8 mouse cellular contexts compared by ENCODE assay signal in genomic region chr12:105008150-105008549, GRCm38 (mm10). TPM values are rescaled to one million over a fixed set of nuclear protein-coding genes. Genes with fewer than 3 reads are reported as not detected.
DNase-seq lines count a peak whose midpoint lies in the region; ATAC-seq and TF ChIP-seq lines count a peak whose summit lies in the region.

No protein-coding gene starts in this region.

- intact Hi-C loops in heart, postnatal 14 days (cut with DNase I): no loop called here

- no peaks in the 10 kb centered on the region for H3K9me3 ChIP-seq in heart, embryonic 16.5 days (replicated peaks; ENCODE audit: control insufficient read depth, low read length)
- H3K9me3 ChIP-seq in neural tube, embryonic 12.5 days: no peaks in the 10 kb centered on the region
- H3K9me3 ChIP-seq in stomach, embryonic 15.5 days: no peaks in the 10 kb centered on the region
- H3K9me3 ChIP-seq in forebrain, postnatal 0 days (ENCODE audit: low read length): no peaks in the 10 kb centered on the region

- ATAC-seq in heart, embryonic 16.5 days (replicated peaks; ENCODE audit: extremely low read depth, insufficient read depth, low FRiP score): 0 out of 2 replicates have a peak, but pooled peaks have one; percentile 0
- ATAC-seq in neural tube, embryonic 12.5 days (ENCODE audit: low FRiP score, low read depth): no peak
- ATAC-seq in stomach, embryonic 15.5 days (ENCODE audit: insufficient read depth, low FRiP score, low read depth): no peak
- no peak for ATAC-seq in forebrain, postnatal 0 days
- no peak for ATAC-seq in megakaryocyte-erythroid progenitor cell, adult 5-6 weeks (replicated peaks; ENCODE audit: low FRiP score, low TSS enrichment, poor library complexity, severe bottlenecking)

- no peak for DNase-seq in heart, postnatal 14 days
- DNase-seq in neural tube, embryonic 10.5 days (ENCODE audit: extremely low spot score, low spot score): no peak
- DNase-seq in induced T-regulatory cell, adult 2 months (ENCODE audit: low read depth): peak; percentile 35
- no peak for DNase-seq in forebrain, postnatal 0 days

- H3K36me3 ChIP-seq in heart, embryonic 16.5 days (ENCODE audit: control insufficient read depth, insufficient read depth): no peaks in the 10 kb centered on the region
- no peaks in the 10 kb centered on the region for H3K36me3 ChIP-seq in neural tube, embryonic 12.5 days
- H3K36me3 ChIP-seq in stomach, embryonic 15.5 days: no peaks in the 10 kb centered on the region
- no peaks in the 10 kb centered on the region for H3K36me3 ChIP-seq in forebrain, postnatal 0 days (ENCODE audit: insufficient read depth)

- H3K4me3 ChIP-seq in heart, embryonic 16.5 days (ENCODE audit: low read length): peak overlapping the region; percentile 77
- no peak overlapping the region for H3K4me3 ChIP-seq in neural tube, embryonic 12.5 days
- peak overlapping the region; percentile 71; the same call in 1 of the 2 replicates for H3K4me3 ChIP-seq in stomach, embryonic 15.5 days (replicated peaks)
- no peak overlapping the region for H3K4me3 ChIP-seq in forebrain, postnatal 0 days (ENCODE audit: low read depth, low read length)

- peaks cover 10% of the 10 kb centered on the region for H3K27me3 ChIP-seq in heart, embryonic 16.5 days (ENCODE audit: control insufficient read depth, insufficient read depth, low read length)
- H3K27me3 ChIP-seq in neural tube, embryonic 12.5 days (replicated peaks): peaks cover 42% of the 10 kb centered on the region
- H3K27me3 ChIP-seq in stomach, embryonic 15.5 days (replicated peaks): 0 out of 2 replicates have a peak, but pooled peaks cover 21% of the 10 kb centered on the region
- H3K27me3 ChIP-seq in forebrain, postnatal 0 days (ENCODE audit: insufficient read depth, low read length): peaks cover 10% of the 10 kb centered on the region; the same call in 1 of the 2 replicates

- 65% methylated on average over 2 of the region's 2 CpGs for WGBS in heart, embryonic 16.5 days
- WGBS in neural tube, embryonic 12.5 days: 57% methylated on average over 2 of the region's 2 CpGs
- 56% methylated on average over 2 of the region's 2 CpGs for WGBS in stomach, embryonic 15.5 days
- WGBS in forebrain, postnatal 0 days: 61% methylated on average over 2 of the region's 2 CpGs

- peak overlapping the region; percentile 64 for H3K27ac ChIP-seq in heart, embryonic 16.5 days (ENCODE audit: low read length)
- H3K27ac ChIP-seq in neural tube, embryonic 12.5 days: no peak overlapping the region
- no peak overlapping the region for H3K27ac ChIP-seq in stomach, embryonic 15.5 days
- no peak overlapping the region for H3K27ac ChIP-seq in forebrain, postnatal 0 days (ENCODE audit: low read depth, low read length)

- peak overlapping the region; percentile 76 for H3K9ac ChIP-seq in heart, embryonic 16.5 days (ENCODE audit: low read length)
- no peak overlapping the region for H3K9ac ChIP-seq in neural tube, embryonic 12.5 days
- no peak overlapping the region for H3K9ac ChIP-seq in stomach, embryonic 15.5 days
- no peak overlapping the region for H3K9ac ChIP-seq in forebrain, postnatal 0 days

- peak overlapping the region; percentile 84 for H3K4me2 ChIP-seq in heart, embryonic 16.5 days (ENCODE audit: low read depth, low read length)
- peak overlapping the region; percentile 99; the same call in 1 of the 2 replicates for H3K4me2 ChIP-seq in neural tube, embryonic 12.5 days (replicated peaks)
- peak overlapping the region; percentile 96 for H3K4me2 ChIP-seq in stomach, embryonic 15.5 days
- no peak overlapping the region for H3K4me2 ChIP-seq in forebrain, postnatal 0 days (ENCODE audit: low read depth)

- no peak for TF ChIP-seq CTCF in forebrain, postnatal 0 days (IDR thresholded peaks at IDR 0.05; ENCODE audit: low read depth)

- H3K4me1 ChIP-seq in heart, embryonic 16.5 days (ENCODE audit: control insufficient read depth, insufficient read depth, low read length): peaks cover 17% of the 10 kb centered on the region
- peaks cover 22% of the 10 kb centered on the region for H3K4me1 ChIP-seq in neural tube, embryonic 12.5 days
- peaks cover 32% of the 10 kb centered on the region for H3K4me1 ChIP-seq in stomach, embryonic 15.5 days
- no peaks in the 10 kb centered on the region for H3K4me1 ChIP-seq in forebrain, postnatal 0 days (ENCODE audit: insufficient read depth)

RNA-seq across cellular contexts. Expression of gene Syne3, which starts 1.5 kb away (rescaled TPM):
- polyA plus RNA-seq in heart, embryonic 16.5 days (2015; fragmentation: Nextera tagmentation; extraction: Ambion mirVana): 1.9 and 2.0 TPM in 2 replicates
- 1 to 10 TPM; 5.2 to 6.1 TPM for total RNA-seq in heart, postnatal 14 days (2021)
- polyA plus RNA-seq in neural tube, embryonic 12.5 days (2016; fragmentation: Nextera tagmentation; extraction: Ambion mirVana): 0.06 and 0.17 TPM in 2 replicates
- 0.70 and 0.99 TPM in 2 replicates for polyA plus RNA-seq in stomach, embryonic 15.5 days (2015; fragmentation: Nextera tagmentation; extraction: Ambion mirVana)
- total RNA-seq in forebrain, postnatal 0 days (2014; rRNA removed): 0.92 and 1.8 TPM in 2 replicates
- 0.28 and 0.54 TPM in 2 replicates for polyA plus RNA-seq in forebrain, postnatal 0 days (2015; fragmentation: Nextera tagmentation; extraction: Ambion mirVana)
- 10.9 and 15.7 TPM in 2 replicates for total RNA-seq in megakaryocyte-erythroid progenitor cell, adult 5-6 weeks (2014; fragmentation: Nextera tagmentation)
- total RNA-seq in megakaryocyte-erythroid progenitor cell, adult 5-6 weeks (2017): 9.1 and 9.7 TPM in 2 replicates

RNA-seq across cellular contexts. Expression of gene Glrx5, which starts 24.3 kb away (rescaled TPM):
- 170 and 173 TPM in 2 replicates for polyA plus RNA-seq in heart, embryonic 16.5 days (2015; fragmentation: Nextera tagmentation; extraction: Ambion mirVana)
- 10 to 100 TPM; 90.2 to 91.5 TPM for total RNA-seq in heart, postnatal 14 days (2021)
- polyA plus RNA-seq in neural tube, embryonic 12.5 days (2016; fragmentation: Nextera tagmentation; extraction: Ambion mirVana): 184 and 189 TPM in 2 replicates
- 159 and 193 TPM in 2 replicates for polyA plus RNA-seq in stomach, embryonic 15.5 days (2015; fragmentation: Nextera tagmentation; extraction: Ambion mirVana)
- total RNA-seq in forebrain, postnatal 0 days (2014; rRNA removed): 47.4 and 84.5 TPM in 2 replicates
- 177 and 205 TPM in 2 replicates for polyA plus RNA-seq in forebrain, postnatal 0 days (2015; fragmentation: Nextera tagmentation; extraction: Ambion mirVana)
- total RNA-seq in megakaryocyte-erythroid progenitor cell, adult 5-6 weeks (2014; fragmentation: Nextera tagmentation): 112 and 193 TPM in 2 replicates
- 59.2 and 86.9 TPM in 2 replicates for total RNA-seq in megakaryocyte-erythroid progenitor cell, adult 5-6 weeks (2017)

Comparison
In these comparisons a context has a peak if more than half of its experiments do, and no peak if none do; other contexts are left out.
1. H3K4me3 ChIP-seq: peak in heart, embryonic 16.5 days (single experiment) and stomach, embryonic 15.5 days (single experiment); none in neural tube, embryonic 12.5 days (single experiment) and forebrain, postnatal 0 days (single experiment).